Mouse (Mus musculus): Measurements from ENCODE around the gene AW209491. TPM values are rescaled to one million over a fixed set of nuclear protein-coding genes. Genes with fewer than 3 reads are reported as not detected.

The AW209491 gene
- 0.05 and 0.43 TPM in 2 replicates for polyA plus RNA-seq (2012; ENCODE audit: low replicate concordance)

DNA sequence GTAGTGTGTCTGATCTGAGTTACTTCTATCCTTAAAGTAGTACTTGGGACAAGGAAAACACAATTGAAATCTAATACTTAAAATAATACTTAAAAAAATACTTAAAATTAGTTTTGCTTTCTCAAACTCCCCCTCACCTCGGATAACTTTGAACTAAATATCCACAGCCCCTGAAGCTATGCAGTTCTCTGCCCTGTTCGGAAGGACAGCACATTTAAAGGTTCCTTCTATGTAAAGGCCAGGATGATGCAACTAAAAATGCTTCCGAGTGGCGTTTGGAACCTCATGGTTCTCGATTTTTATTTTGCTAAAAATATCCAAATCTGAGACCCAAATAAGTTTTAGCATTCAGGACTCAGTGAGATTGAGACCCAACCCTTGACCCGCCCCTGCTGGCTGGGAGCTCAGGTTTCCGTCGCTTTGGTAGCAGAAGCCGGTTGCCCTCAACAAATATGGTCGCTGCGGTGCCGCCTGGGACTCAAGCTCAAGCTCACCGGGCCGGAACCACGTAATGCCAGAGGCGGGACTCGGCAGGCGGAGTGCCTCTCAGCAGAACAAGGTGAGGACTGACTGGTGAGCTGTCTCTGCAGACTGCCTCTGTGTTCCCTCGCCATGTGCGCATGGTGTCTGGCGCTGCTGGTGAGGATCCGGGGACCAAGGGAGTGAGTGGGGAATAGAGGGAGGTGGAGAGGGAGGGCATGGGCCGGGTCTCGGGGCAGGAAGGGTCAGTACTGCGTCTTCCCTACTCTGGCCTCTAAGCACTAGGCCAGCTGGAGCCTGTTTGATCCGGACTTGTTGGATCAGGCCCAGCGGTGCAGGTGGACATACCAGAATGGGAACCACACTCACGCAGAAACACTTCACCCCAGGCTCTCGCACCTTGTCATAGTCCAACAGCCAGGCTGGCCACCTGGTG, at the start of gene AW209491:
TSS of gene AW209491 (plus strand) at position 429 of the 916 bp plus-strand sequence.

DNA sequence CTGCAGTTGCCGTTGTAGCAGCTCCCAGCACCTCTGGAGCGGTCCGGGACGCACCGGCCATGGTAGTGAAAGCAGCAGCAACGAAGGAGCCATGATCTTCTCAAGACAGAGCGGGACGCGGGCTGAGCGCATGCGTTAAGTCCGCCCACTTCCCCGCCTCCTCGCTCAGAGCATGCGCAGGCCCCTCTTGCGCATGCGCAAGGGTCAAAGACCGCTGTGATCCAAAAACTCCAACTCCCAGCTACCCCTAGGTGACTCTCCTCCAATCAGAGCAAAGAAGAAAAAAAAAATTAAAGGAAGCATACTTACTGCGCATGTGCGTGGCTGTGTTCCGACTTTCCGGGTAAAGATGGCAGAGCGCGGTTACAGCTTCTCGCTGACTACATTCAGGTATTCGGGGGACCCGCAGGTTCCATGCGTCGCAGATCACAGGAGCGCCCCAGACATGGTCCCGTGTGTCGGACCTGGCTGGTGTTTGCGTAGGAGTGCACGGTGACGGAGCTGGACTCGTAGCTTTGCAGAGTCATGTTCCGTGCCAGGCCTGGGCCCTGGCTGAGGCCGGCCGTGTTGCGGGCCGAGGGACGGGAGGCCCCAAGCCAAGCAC, 16.9 kb upstream of the AW209491 start, which contains the start of the genes Mrpl32 and Psma2:
TSS of gene Mrpl32 (minus strand) at position 240 of the 604 bp plus-strand sequence.
TSS of gene Psma2 (plus strand) at position 315 of the 604 bp plus-strand sequence.

Other genes starting within 250 kb of the AW209491 start
- gene Hecw1, start 106.9 kb upstream of the AW209491 start, polyA plus RNA-seq (2012; ENCODE audit: low replicate concordance), result not detected in 2 replicates
- 0.75 and 15.7 TPM in 2 replicates for gene Mrpl32, start 17.0 kb upstream of the AW209491 start, polyA plus RNA-seq (2012; ENCODE audit: low replicate concordance)
- 2.6 and 4.7 TPM in 2 replicates for gene Psma2, start 16.9 kb upstream of the AW209491 start, polyA plus RNA-seq (2012; ENCODE audit: low replicate concordance)

Data from hematopoietic multipotent progenitor cell, adult 10-12 weeks (in vitro differentiated cells).